Mouse (Mus musculus): ENCODE measurements at regions not wholly inside any gene's neighbourhood (a gene's known extent, or its start where the extent isn't known, plus 50 kb on each side); places are given as distances from the start of the nearest gene placed in this dataset.

DNA sequence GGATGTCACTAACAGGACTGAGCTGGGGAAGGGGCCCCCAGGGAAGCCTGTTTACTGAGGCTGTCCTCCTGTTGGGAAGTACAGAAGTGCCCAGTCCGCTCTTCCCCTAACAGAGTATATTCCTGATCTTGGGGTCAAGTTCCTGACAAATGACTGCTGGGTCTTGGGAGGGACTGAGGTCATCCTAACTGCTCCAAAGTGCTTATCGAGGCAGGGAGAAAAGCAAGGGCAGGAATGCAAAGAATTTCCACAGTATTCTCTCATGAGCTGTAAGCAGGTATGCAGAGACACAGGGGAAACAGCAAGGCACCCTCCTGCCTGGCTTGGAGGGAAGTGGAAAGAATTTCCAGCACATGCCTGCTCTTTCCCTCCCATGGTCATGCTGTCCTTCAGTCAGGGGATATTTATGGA lies 107.9 kb downstream of the Oma1 start:
- no peak for DNase-seq

DNA sequence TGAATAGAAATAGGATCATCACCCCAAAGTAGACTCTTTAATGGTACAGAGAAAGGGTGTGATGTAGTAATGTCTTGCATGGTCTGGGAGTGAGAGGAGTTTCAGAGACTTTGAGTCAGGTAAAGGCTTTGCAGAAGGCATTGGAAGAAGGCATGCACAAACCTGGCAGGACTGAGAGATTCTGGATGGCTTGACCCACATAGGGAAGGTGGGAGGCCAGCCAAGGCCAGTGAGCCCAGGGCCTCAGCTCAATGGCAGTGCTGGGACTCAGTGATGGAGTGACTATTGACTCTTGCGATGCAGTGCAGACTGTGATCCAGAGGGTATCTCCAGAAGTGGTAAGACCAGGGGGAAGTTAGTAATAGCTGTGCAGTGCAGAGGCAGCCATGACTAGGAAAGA lies 127.8 kb downstream of the Oma1 start:
- DNase-seq: no peak

DNA sequence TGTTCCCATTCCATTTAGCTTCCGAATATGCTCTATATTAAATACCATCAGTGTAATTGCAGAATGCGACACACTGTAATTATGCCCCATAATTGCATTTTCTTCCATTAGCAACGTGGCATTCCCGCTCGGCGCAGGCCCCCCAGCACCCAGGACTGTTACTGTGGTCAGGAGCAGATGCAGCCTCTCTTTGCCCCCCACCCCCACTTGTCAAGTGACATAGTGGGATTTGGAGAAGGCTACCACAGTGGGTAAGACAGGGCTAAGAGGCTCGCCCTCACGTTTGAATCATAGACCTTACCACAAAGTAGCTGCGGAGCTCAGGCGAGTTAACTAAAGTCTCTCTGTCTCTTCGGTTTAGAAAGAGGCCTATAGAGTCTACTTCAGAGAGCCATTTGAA lies 128.3 kb downstream of the Oma1 start:
- no peak for DNase-seq

DNA sequence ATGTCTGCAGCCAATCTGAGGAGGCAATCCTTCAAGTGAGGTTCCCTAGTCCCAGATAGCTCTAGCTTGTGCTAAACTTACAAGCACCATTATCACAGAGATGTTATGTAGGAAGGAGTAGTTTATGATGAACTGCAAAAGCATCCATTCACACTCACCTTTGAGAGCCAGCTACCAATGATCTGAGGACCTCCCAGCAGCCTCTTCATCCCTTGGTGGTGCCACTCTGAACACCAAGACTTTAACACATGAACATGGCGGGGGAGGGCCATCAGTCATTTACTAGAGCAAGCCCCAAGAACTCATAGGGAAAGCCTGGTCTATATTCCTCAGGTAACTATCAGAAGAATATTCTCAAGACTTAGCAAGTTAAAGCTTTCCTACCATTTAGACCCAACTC lies 135.7 kb downstream of the Oma1 start:
- DNase-seq: no peak

DNA sequence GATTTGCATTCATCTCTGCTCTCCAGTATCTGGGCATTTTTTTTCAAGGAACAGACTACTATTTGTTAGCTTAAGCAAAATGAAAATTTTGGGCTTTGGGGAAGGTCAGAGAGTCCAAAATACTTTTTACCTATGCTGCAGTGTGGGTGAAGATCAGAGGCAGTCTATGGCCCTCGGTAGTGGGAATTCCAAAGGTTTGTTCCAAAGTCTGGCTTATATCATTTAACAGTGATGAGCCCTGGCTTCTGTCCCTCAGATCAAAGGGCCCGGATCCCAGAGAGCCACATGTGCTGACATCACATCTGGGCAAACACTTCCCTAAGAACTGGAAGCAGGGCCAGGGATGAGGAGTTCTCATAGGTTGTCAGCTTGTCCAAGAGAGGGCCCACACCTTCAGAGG lies 136.5 kb downstream of the Oma1 start:
- no peak for DNase-seq

DNA sequence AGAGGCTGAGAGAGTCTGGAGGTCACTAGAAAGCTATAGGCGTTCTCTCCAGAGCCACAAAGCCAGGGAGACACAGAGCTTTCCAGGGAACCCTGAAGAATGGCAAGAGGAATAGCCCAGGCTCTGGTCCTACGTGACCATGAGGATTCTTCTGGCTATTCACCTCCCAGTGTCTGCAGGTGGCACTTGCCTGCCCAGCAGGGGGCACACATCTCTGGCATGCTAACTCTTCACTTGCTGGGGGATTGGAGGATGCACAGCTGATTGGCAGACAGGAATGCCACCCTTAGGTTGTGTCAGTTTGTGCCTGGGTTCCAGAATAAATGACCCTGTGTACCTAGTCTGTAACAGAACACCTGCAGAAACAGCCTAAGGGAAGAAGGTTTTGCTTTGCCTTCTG lies 141.8 kb downstream of the Oma1 start:
- no peak for DNase-seq

DNA sequence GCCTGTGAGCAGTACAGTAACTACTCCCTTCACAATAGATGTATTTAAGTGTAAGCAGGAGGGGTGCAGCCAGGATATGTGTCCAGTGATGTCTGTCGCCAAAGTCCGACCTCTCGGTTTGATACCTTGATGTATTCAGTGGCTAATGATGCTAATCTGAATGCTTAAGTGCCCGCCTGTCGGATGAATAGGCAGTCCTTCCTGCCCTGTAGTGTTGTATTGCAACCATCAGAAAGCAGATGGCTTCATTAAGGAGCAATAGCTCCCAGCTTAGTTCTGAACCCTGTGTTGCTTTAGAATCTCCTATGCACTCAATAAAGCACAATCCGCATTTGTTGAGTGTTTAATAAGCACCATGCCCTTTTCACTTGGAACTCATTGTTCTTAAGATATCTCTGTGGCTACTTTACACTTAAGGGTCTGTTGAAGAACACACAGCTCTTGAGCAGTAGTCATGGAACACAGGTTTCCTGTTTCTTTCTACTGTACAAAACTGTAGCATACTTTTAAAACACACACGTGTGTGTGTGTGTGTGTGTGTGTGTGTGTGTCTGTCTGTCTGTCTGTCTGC lies 152.5 kb downstream of the Oma1 start:
- peak; percentile 4 for DNase-seq

DNA sequence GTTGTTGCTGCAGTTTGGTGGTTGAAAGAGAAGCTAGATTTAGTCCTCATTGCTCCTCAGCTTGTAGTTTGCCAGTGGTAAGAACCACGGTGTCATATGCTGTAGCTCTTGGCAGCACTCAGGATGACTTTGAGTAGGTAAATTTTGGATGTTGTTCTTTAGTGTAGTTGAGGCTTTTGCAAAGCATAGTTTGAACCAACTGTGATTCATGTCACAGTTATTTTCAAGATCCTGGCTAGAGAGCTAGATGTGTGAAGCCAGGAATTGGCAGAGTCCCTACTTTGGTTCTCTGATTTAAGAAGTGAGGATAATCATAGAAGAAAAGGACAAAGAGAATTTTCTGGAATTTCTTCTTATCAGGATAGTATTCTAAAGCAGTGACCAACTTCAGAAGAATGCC lies 143.6 kb upstream of the Dab1 start:
- no peak for DNase-seq

DNA sequence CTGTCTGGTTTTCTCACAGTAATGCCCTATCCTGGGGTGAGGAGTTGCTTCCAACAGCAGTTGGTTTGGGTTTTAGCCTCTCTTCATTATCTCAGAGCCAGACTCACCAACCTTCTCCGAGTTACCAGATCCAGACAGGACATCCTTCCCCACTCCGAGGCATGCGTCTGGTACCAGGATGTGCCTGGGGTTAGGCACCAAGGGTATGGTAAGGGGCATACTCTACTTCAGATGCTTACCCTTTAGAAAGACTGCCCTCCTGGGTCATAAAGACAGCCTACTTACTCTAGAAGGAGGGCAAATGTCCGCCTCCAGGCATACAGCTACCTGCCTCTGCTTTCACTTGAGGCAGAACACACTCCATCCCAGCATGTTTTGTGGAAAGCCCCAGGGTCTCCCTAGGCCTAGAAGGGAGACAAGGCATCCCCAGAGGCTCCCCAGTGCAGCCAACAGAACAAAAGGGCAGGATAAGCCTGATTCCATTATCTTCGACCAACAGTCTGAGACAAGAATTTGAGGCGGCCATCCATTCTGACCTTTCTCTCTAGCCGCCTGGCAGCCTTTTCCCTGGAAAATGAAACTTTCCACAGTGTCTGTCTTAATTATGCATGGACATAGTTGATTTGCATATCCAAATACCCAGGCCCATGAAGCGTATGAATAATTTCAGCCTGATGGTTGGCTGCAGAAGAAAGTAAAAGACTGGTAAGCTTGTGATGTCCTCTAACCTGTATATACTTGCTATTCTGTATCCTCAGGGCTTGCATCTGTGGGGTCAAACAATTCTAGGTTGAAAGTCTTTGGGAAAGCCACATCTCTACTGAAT lies 132.8 kb upstream of the Dab1 start:
- no peak for DNase-seq

DNA sequence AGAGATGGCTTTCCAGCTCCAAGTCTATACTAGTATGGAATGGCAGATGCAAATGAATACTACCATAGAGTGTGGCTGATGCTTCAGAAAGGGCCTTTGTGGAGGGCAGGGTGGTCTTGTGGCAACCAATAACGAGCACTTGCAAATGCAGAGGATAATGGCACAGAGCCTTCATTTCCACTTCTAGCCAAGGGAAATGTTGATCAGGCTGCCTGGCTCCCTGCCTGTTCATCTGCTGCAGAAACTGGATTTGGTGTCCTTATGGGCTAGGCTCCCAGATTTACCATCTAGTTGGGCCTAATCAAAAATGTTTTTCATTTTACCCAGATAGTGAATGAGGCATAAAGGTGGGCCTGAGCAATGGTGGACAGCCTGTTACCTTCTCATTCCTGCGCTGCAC lies 110.7 kb upstream of the Dab1 start:
- no peak for DNase-seq

DNA sequence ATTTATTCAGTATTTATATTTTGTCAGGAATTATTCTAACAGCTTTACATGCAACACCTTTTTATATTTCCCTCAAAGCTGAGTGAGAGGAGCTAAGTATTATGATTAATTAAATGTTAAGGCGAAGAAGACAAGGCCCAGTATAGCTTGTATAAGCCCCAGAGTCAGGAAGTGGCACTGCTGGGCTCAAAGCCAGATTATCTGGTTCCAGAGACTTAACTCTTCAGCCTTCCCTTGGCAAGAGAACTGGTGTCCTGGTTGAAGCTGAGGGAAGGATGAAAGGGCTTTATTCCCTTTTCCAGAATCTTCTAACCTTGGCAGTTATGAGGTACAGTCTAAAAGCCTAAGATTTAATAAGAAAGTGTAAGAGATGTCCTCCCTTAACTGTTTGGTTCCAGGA lies 106.3 kb upstream of the Dab1 start:
- no peak for DNase-seq

DNA sequence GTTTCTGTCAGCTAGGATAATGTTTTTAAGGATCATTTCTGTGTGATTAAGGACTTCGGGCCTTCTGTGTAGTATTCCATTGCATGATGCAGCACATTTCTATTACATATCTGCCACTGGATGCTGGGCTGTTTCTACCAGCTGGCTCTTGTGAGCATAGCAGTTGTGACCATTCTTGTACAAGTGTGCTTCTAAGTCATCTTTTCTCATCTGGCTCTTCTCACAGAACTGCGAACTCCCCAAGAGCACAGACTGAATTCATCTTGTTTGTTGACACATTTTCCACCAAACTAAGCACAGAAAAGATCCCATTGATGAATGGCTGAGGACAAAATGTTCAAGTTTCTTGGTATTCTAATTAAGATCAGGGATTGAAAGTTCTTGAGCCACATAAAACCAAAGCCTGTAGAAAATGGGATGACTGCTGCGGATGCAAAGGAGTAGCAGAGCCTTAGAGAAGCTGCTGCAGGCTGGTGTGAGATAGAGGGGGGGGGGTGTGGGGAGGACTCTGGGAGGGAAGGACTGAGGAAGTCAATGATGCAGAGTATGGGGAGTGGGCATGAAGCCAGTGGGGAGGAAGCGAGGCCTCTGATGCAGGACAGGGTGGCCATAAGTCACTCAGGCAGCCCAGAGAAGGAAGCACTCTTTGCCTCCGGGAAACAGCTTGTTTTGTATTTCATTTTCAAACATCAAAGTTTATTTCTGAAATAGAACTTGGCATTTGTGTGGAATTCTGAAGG lies 97.1 kb upstream of the Dab1 start:
- no peak for DNase-seq

DNA sequence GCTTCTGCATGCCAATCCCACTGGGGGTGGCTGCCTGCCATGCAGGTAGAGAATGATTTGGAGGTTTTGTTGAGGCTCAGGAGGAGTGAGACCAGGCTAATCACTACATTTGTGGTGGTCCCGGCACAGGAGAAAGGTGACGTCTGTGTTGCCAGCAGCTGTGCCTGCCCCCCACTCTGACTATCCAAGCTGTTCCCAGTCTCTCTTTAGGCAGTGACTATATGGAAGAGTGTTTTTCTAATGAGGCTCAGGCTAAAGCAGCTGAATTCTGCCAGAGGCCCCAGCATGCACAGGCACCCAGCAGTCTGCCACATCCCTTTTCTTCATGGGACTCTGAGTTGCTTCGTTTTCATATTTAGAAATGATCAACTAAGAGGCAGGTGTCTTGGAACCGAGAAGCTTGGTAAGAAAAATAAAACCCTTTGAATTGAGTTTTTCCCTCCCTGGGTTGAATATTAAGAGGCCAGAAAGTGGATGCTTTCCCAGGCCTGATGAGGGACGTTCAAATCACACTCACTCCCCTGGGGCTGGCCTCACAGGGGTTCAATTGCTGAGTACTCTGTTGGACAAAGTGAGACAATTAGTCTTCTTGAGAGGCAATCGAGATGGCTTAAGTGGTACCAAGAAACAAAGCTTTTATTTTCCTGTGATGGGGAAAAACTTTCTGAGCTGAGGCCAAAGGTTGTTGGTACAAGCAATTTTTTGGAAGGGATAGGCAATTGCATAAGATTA lies 82.5 kb upstream of the Dab1 start:
- DNase-seq: no peak

DNA sequence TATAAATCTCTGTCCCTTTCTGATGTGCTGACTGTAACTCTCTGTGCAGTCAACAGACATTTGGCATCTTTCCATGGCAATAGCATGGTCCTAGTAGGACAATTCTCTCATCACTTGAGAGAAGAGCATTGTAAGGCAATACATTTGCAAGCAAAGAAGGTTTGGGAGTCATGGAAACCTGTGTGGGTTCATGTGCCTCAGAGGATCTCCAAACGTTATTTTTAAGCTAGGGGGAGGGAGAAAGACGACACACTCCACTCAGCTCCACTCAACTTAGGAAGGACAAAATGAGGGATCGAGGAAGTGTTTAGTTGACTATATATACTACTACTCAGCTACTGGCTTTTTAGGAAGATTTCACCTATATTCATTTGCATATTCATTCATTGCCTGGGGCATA lies 78.2 kb upstream of the Dab1 start:
- DNase-seq: no peak

DNA sequence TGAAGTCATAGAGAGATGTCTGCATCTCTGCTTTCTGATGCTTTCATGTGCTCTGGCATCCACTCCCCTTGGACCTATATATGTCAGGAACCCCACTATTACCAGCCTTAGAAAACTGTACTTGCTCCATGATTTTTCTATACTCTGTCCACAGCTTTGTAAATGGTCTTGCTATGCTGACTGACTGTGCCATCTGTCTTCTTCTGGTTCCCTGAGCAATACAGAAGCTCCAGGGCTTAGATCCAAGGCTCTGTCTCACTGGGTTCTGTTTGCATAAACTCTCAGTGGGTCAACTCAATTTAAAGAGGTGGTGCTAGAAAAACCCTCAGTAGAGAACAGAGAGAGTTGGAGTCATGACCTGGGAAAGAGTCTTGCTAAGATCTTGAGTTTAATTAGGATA lies 71.9 kb upstream of the Dab1 start:
- no peak for DNase-seq

DNA sequence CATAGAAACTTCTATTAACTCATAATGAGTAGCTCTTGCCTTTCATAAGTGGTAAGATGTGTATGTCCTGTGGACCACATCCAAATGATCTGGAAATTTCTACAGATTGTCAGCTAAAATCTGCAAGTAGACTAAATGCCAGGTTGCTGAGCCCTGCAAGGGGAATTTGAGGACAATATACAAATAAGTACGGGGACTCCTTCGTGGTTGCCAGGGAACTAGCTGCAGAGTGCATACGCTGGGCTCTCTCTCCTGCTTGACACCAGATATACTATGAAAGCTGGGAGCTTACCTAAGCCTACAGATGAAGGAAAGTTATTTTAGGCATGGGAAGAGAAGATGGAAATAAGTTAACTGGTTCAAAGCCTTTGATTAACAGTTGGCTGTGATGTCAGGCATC lies 66.7 kb upstream of the Dab1 start:
- no peak for DNase-seq

DNA sequence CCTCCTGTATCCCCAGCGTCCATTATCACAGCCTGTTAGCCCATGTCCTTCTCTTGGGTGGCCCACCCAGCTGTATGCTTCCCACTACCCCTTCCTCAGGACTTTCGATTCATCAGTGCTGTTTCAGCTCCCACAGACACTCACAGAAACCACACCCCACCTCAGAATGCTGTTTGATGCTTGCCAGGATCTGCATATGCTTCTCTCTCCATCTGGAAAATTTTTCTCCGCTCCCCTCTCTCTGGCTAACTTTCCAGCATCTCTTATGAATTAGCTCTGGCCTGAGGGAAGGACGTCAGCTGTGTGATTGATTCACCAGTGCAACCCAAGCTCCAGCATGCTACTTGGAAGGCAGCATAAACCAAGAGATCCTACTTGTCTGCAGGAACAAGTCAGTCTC lies 66.0 kb upstream of the Dab1 start:
- DNase-seq: no peak

DNA sequence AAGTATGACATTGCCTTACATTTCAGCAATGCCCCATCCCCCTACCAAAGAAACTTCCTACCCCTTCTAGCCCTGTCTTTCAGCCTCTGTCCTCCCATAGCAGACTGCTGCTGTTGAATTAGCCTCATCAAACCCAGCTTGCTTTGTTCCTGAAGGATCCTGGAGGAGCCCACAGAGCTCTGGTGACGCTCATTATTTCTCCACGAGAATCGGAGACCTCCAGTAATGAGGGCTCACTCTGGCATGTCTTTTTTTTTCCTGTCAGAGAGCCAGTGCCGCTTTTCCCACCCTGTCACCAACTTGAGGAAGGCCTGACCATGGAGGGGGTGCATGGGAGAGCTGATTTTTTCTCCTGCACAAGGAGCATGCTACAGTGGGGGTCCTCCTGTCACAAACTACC lies 64.6 kb upstream of the Dab1 start:
- DNase-seq: no peak
